Mouse (Mus musculus) midbrain, embryonic 16.5 days (tissue): ENCODE measurements at regions not wholly inside any gene's neighbourhood (a gene's known extent, or its start where the extent isn't known, plus 50 kb on each side); places are given as distances from the start of the nearest gene placed in this dataset.

Experiments
- ATAC-seq: fragments of 200-750 bp; cut with Nextera tagmentation; 2 replicates; pipeline ENCODE4 v1.8.0; 2017; ENCODE audit warnings: moderate TSS enrichment
- H3K27ac ChIP-seq: fragments of 300-500 bp; sonication (generic); 2 replicates; pipeline ENCODE4 v1.5.1; 2014; ENCODE audit warnings: mild to moderate bottlenecking, low read length, mixed read lengths
- H3K27me3 ChIP-seq: fragments of 300-500 bp; sonication (generic); 2 replicates; pipeline ENCODE4 v1.6.1; 2014; ENCODE audit warnings: low read depth, low read length, mixed read lengths; ENCODE audit not compliant: control insufficient read depth, insufficient read depth
- H3K36me3 ChIP-seq: fragments of 300-500 bp; sonication (generic); 2 replicates; pipeline ENCODE4 v1.6.1; 2014; ENCODE audit warnings: mild to moderate bottlenecking, low read length, moderate library complexity, mixed read lengths; ENCODE audit not compliant: control insufficient read depth, insufficient read depth
- H3K4me1 ChIP-seq: fragments of 300-500 bp; sonication (generic); 2 replicates; pipeline ENCODE4 v1.6.1; 2014; ENCODE audit warnings: mild to moderate bottlenecking, low read length, mixed read lengths; ENCODE audit not compliant: control insufficient read depth, insufficient read depth
- H3K4me2 ChIP-seq: fragments of 300-500 bp; sonication (generic); 2 replicates; pipeline ENCODE4 v1.6.1; 2014; ENCODE audit warnings: mild to moderate bottlenecking, low read length, mixed read lengths
- H3K4me3 ChIP-seq: fragments of 300-500 bp; sonication (generic); 2 replicates; pipeline ENCODE4 v1.5.1; 2014; ENCODE audit warnings: low read depth, mild to moderate bottlenecking, low read length, moderate library complexity, mixed read lengths
- H3K9ac ChIP-seq: fragments of 300-500 bp; sonication (generic); 2 replicates; pipeline ENCODE4 v1.6.1; 2014; ENCODE audit warnings: low read depth, low read length, mixed read lengths
- H3K9me3 ChIP-seq: fragments of 300-500 bp; sonication (generic); replicated peaks from 2 replicates; pipeline ENCODE4 v1.6.1; 2014; ENCODE audit warnings: mild to moderate bottlenecking, low read length, mixed read lengths; ENCODE audit not compliant: control insufficient read depth, poor library complexity, severe bottlenecking
- WGBS: fragments of 180-500 bp; shearing (Covaris S2); extraction: QIAGEN DNeasy Blood & Tissue Kit; methylation state at CpG from one replicate; pipeline ENCODE4 v1.1.7; 2014; 5-methylcytosine and 5-hydroxymethylcytosine counted together

- Histone ChIP-seq H3K36me3 (no peaks in the 10 kb centered on the region), H3K4me1 (no peaks in the 10 kb centered on the region), H3K4me2 (no peak overlapping the region), H3K27me3 (no peaks in the 10 kb centered on the region), H3K27ac (no peak overlapping the region), H3K9ac (no peak overlapping the region), H3K4me3 (no peak overlapping the region), H3K9me3 (no peaks in the 10 kb centered on the region)
- no peak for ATAC-seq
- WGBS = 85% methylated on average over 3 of the region's 3 CpGs
These were observed 64.1 kb upstream of the Podxl start for GRCm38 (mm10) chr6:31627912-31628311.

DNA sequence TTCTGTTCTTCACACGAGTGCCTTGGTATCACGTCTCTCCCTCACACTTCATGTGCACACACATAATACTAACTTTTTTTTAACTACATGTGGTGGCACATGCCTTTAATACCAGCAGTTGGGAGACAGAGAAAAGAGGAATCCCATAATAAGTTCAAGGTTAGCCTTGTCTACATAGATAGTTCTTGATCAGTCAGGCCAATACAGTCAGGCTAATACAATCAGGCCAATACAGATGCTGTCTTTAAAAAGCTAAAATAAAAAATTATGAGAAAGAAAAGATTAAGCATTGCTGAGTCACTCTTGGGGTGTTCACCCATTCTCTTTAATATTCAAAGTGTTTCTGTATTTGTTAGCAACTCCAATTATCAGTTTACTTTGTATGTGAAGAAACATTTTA lies 61.3 kb upstream of the Podxl start:
- no peak for ATAC-seq
- Histone ChIP-seq H3K27ac (no peak overlapping the region), H3K9me3 (no peaks in the 10 kb centered on the region), H3K4me3 (no peak overlapping the region), H3K4me2 (no peak overlapping the region), H3K27me3 (no peaks in the 10 kb centered on the region), H3K9ac (no peak overlapping the region), H3K36me3 (no peaks in the 10 kb centered on the region), H3K4me1 (no peaks in the 10 kb centered on the region)
- 90% methylated on average over 2 of the region's 2 CpGs for WGBS

DNA sequence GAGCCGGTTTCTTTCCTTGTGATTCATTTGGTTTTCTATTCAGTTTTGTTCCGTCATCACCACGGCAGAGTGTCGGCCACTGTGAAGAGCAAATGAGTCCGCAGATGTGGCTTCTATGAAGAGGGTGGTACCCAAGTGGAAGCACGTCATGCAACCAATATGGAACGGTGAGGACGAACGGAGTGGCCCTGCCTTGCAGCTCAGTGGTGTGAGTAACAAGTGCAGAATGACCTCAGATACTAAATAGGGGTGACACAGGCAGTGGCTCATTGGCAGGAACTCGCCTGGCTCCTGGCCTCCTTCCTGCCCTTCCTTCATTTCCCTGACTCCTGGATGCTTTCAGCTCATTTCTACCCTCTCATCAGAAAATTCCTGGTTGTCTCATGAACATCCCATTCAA lies 60.6 kb upstream of the Podxl start:
- WGBS = 77% methylated on average over 10 of the region's 10 CpGs
- Histone ChIP-seq H3K4me3 (no peak overlapping the region), H3K9me3 (no peaks in the 10 kb centered on the region), H3K4me1 (no peaks in the 10 kb centered on the region), H3K27ac (no peak overlapping the region), H3K27me3 (no peaks in the 10 kb centered on the region), H3K36me3 (no peaks in the 10 kb centered on the region), H3K4me2 (no peak overlapping the region), H3K9ac (no peak overlapping the region)
- no peak for ATAC-seq

DNA sequence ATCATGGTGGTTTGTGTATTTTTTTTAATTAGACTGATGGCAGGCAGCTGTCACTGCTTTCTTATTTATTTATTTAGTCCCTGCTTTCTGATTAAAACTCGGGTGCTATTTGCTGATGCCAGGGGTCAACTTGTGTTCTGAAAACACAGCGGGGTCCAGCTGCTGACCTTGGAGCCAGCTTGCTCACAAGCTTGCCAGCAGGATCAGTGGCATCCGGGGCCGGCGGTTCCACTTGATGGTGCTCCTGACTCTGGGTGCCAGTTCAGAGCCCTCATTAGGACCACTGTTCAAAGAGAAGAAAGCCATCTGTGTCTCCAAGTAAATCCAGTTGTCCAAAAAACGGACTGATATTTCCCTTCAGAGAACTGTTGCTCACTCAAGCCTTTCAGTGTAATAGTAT lies 57.2 kb upstream of the Podxl start:
- Histone ChIP-seq H3K27me3 (no peaks in the 10 kb centered on the region), H3K9ac (no peak overlapping the region), H3K36me3 (no peaks in the 10 kb centered on the region), H3K4me3 (no peak overlapping the region), H3K9me3 (no peaks in the 10 kb centered on the region), H3K4me2 (no peak overlapping the region), H3K4me1 (no peaks in the 10 kb centered on the region), H3K27ac (no peak overlapping the region)
- 79% methylated on average over 6 of the region's 6 CpGs for WGBS
- ATAC-seq = no peak

- Histone ChIP-seq H3K9me3 (no peaks in the 10 kb centered on the region), H3K36me3 (no peaks in the 10 kb centered on the region), H3K27ac (no peak overlapping the region), H3K9ac (no peak overlapping the region), H3K4me1 (no peaks in the 10 kb centered on the region), H3K4me2 (no peak overlapping the region), H3K27me3 (no peaks in the 10 kb centered on the region), H3K4me3 (no peak overlapping the region)
- no peak for ATAC-seq
- WGBS = 88% methylated on average over 2 of the region's 2 CpGs
These were observed 55.1 kb upstream of the Podxl start for GRCm38 (mm10) chr6:31618852-31619251.

GRCm38 (mm10) chr6:31617341-31617740 lies 53.6 kb upstream of the Podxl start:
- Histone ChIP-seq H3K4me1 (no peaks in the 10 kb centered on the region; the same call in 1 of the 2 replicates), H3K9ac (no peak overlapping the region), H3K27ac (no peak overlapping the region), H3K36me3 (no peaks in the 10 kb centered on the region), H3K27me3 (no peaks in the 10 kb centered on the region), H3K4me2 (no peak overlapping the region), H3K4me3 (no peak overlapping the region), H3K9me3 (no peaks in the 10 kb centered on the region)
- no peak for ATAC-seq
- 85% methylated on average over 8 of the region's 8 CpGs for WGBS

DNA sequence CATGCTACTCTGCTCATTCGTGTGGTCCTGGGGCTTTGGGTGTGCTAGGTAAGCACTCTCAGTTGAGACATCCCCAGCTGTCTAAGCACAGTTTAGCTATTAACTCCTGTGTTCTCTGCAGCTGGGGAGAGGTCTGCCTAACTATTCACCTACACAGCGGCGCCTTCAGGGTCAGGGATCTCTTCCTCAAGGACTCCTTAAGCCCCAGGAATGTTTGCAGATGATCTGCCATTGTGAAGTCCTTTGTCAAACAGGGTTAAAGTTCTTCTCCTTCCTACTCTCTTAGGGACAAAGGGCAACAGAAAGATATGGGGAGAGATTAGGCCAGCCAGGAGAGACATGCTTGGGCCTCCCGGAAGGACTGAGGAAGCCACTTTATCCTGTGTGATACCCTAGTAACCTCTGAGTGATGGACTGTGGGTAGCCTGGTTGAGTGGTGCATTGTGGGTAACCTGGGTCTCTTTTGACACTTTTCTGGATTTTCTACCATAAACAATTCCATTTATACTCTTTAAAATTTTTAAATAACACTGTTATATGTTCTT lies 51.7 kb upstream of the Podxl start:
- ATAC-seq = no peak
- Histone ChIP-seq H3K9ac (no peak overlapping the region), H3K27ac (no peak overlapping the region), H3K4me1 (no peaks in the 10 kb centered on the region; the same call in 1 of the 2 replicates), H3K36me3 (no peaks in the 10 kb centered on the region), H3K4me2 (no peak overlapping the region), H3K9me3 (no peaks in the 10 kb centered on the region), H3K27me3 (no peaks in the 10 kb centered on the region), H3K4me3 (no peak overlapping the region)
- WGBS = 83% methylated on average over 4 of the region's 4 CpGs

- H3K36me3 ChIP-seq = no peaks in the 10 kb centered on the region
- 96% methylated on average over 4 of the region's 4 CpGs for WGBS
- no peaks in the 10 kb centered on the region; the same call in 1 of the 2 replicates for H3K4me1 ChIP-seq
- H3K27ac ChIP-seq = no peak overlapping the region
- H3K9me3 ChIP-seq = no peaks in the 10 kb centered on the region
- H3K4me2 ChIP-seq = no peak overlapping the region
- H3K9ac ChIP-seq = no peak overlapping the region
- no peak overlapping the region for H3K4me3 ChIP-seq
- H3K27me3 ChIP-seq = no peaks in the 10 kb centered on the region
- no peak for ATAC-seq
These were observed 50.8 kb upstream of the Podxl start for GRCm38 (mm10) chr6:31614563-31614962.

DNA sequence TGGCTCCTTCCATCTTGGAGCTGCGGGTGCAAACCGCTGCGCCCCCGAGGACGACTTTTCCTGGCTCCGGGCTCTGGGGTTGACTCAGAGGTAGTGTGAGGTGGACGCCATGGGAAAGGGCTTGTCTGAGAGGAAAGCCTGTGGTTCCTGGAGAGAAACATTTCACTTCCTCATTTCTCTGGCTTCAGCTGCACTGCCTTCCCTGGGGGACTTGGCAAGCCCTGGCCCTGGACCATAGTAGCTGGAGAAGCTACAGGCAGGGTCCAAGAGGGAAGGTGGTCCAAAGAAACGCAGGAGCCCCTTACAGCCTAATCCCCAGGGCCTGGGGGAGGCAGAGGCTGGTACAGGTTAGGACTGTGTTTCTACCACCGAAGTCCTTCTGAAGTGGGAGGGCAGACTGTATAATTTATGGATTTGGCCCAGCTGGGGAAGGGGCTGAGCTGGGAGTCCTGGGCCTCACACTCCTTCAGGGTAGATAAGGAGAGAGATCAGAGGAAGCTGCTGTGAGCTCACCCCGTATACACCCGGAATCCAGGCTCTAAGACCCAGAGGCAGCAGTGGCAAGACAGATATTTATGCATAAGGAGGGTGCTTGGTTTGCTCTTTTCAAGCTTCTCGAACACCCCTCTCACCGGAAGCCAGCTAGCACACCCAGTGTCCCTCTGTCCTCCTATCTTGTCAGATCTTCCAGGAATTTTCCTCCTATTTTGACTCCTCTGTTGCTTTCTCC lies 50.0 kb upstream of the Podxl start:
- Histone ChIP-seq H3K27ac (no peak overlapping the region), H3K27me3 (no peaks in the 10 kb centered on the region), H3K4me1 (no peaks in the 10 kb centered on the region; the same call in 1 of the 2 replicates), H3K4me2 (no peak overlapping the region), H3K9ac (no peak overlapping the region), H3K36me3 (no peaks in the 10 kb centered on the region), H3K9me3 (no peaks in the 10 kb centered on the region), H3K4me3 (no peak overlapping the region)
- ATAC-seq = no peak
- 73% methylated on average over 13 of the region's 13 CpGs for WGBS
